Mouse (Mus musculus): ENCODE data around the gene Cdk5. TPM values are rescaled to one million over a fixed set of nuclear protein-coding genes. Genes with fewer than 3 reads are reported as not detected.

The Cdk5 gene
- polyA plus RNA-seq, 1 experiment = 52.3 TPM

DNA sequence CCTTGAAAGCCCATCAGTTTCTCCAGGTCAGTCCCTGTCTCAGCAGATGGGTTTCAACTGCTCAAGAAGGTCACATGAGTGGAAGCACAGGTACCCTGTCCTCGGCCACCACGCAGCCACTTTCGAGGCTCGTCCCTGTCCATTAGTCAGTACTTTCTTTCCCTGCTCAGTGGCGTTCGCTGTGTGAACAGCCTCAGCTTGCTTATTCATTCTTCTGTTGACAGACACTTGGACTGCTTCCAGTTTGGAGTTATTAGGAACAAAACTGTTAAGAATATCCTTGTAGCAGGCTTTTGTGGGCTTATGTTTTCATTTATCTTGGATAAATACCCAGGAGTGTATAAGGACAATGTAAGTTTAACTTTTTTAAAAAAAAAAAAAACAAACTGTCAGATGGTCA lies 49.1 kb downstream of the Cdk5 start:
- no peak for TF ChIP-seq CTCF (IDR thresholded peaks at IDR 0.05; ENCODE audit: control insufficient read depth, insufficient read depth, insufficient replicate concordance, low read depth, low read length)
- no peak for TF ChIP-seq POLR2A (IDR thresholded peaks at IDR 0.05; ENCODE audit: control insufficient read depth, low read depth, low read length)

DNA sequence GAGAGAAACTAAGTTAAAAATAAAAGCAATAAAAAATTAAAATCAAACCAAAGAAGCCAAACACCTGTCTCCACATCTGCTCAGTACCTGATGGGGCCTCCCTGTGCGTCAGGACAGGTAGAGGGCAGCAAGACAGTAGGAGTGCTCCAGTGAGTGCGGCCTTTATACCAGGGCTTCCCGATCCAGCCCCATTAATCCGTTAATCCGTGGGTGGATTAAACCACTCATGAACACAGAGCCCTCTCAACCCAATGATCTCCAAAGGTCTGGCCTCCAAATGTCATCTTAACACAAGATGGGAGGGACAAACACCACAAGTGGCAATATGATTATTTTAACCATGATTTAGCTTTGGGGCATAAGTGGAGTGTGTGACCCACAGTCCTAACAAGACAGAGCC lies 49.5 kb downstream of the Cdk5 start:
- TF ChIP-seq POLR2A (IDR thresholded peaks at IDR 0.05; ENCODE audit: control insufficient read depth, low read depth, low read length) = no peak
- no peaks in the 10 kb centered on the region for H3K4me1 ChIP-seq (ENCODE audit: control insufficient read depth, insufficient read depth, low read length)

More for the DNA sequence above, 49.1 kb downstream of the Cdk5 start:
- Histone ChIP-seq H3K4me1 (ENCODE audit: control insufficient read depth, insufficient read depth, low read length) (no peaks in the 10 kb centered on the region), H3K27ac (ENCODE audit: control insufficient read depth, insufficient read depth, low read depth, low read length) (no peak overlapping the region), H3K36me3 (ENCODE audit: control insufficient read depth, insufficient read depth, low read length) (no peaks in the 10 kb centered on the region), H3K27me3 (ENCODE audit: control insufficient read depth, insufficient read depth, low read length) (no peaks in the 10 kb centered on the region), H3K4me3 (ENCODE audit: control insufficient read depth, low read depth, low read length) (no peak overlapping the region)

GRCm38 (mm10) chr5:24369767-24370166 lies 53.6 kb downstream of the Cdk5 start:
- H3K4me1 ChIP-seq (ENCODE audit: control insufficient read depth, insufficient read depth, low read length) = peaks cover 2% of the 10 kb centered on the region
- TF ChIP-seq CTCF (IDR thresholded peaks at IDR 0.05; ENCODE audit: control insufficient read depth, insufficient read depth, insufficient replicate concordance, low read depth, low read length) (no peak), POLR2A (IDR thresholded peaks at IDR 0.05; ENCODE audit: control insufficient read depth, low read depth, low read length) (no peak)
- H3K27me3 ChIP-seq (ENCODE audit: control insufficient read depth, insufficient read depth, low read length) = no peaks in the 10 kb centered on the region
- no peak overlapping the region for H3K4me3 ChIP-seq (ENCODE audit: control insufficient read depth, low read depth, low read length)
- no peaks in the 10 kb centered on the region for H3K36me3 ChIP-seq (ENCODE audit: control insufficient read depth, insufficient read depth, low read length)
- H3K27ac ChIP-seq (ENCODE audit: control insufficient read depth, insufficient read depth, low read depth, low read length) = no peak overlapping the region

More for the DNA sequence above, 49.5 kb downstream of the Cdk5 start:
- H3K27me3 ChIP-seq (ENCODE audit: control insufficient read depth, insufficient read depth, low read length) = no peaks in the 10 kb centered on the region
- H3K4me3 ChIP-seq (ENCODE audit: control insufficient read depth, low read depth, low read length) = no peak overlapping the region
- no peaks in the 10 kb centered on the region for H3K36me3 ChIP-seq (ENCODE audit: control insufficient read depth, insufficient read depth, low read length)
- no peak overlapping the region for H3K27ac ChIP-seq (ENCODE audit: control insufficient read depth, insufficient read depth, low read depth, low read length)

Other genes starting within 250 kb of the Cdk5 start
- gene Kcnh2, start 71.9 kb downstream of the Cdk5 start, polyA plus RNA-seq (2012; rRNA removed) = 23.6 and 26.2 TPM in 2 replicates
- 1.9 and 2.2 TPM in 2 replicates for gene Nos3, start 58.7 kb downstream of the Cdk5 start, polyA plus RNA-seq (2012; rRNA removed)
- gene Atg9b, start 31.4 kb downstream of the Cdk5 start, polyA plus RNA-seq (2012; rRNA removed) = 1.1 and 1.3 TPM in 2 replicates
- 28.1 and 30.2 TPM in 2 replicates for gene Abcb8, start 29.9 kb downstream of the Cdk5 start, polyA plus RNA-seq (2012; rRNA removed)
- gene Asic3, start 10.1 kb downstream of the Cdk5 start, polyA plus RNA-seq (2012; rRNA removed) = 1.1 and 1.7 TPM in 2 replicates
- gene Slc4a2, start 307 bp upstream of the Cdk5 start, polyA plus RNA-seq (2012; rRNA removed) = 46.4 and 46.9 TPM in 2 replicates
- gene Fastk, start 21.8 kb upstream of the Cdk5 start, polyA plus RNA-seq (2012; rRNA removed) = 243 and 247 TPM in 2 replicates
- gene Tmub1, start 24.3 kb upstream of the Cdk5 start, polyA plus RNA-seq (2012; rRNA removed) = 5.7 and 6.2 TPM in 2 replicates
- gene Agap3, start 28.6 kb upstream of the Cdk5 start, polyA plus RNA-seq (2012; rRNA removed) = 29.5 and 31.0 TPM in 2 replicates
- 0.11 and 0.16 TPM in 2 replicates for gene Gbx1, start 103.7 kb upstream of the Cdk5 start, polyA plus RNA-seq (2012; rRNA removed)
- 0.46 and 0.52 TPM in 2 replicates for gene Asb10, start 117.4 kb upstream of the Cdk5 start, polyA plus RNA-seq (2012; rRNA removed)
- gene 4931409K22Rik, start 133.3 kb upstream of the Cdk5 start, polyA plus RNA-seq (2012; rRNA removed) = 108 and 117 TPM in 2 replicates
- 184 and 194 TPM in 2 replicates for gene Abcf2, start 153.9 kb upstream of the Cdk5 start, polyA plus RNA-seq (2012; rRNA removed)
- 9.1 and 12.4 TPM in 2 replicates for gene Chpf2, start 163.2 kb upstream of the Cdk5 start, polyA plus RNA-seq (2012; rRNA removed)
- 5.0 and 16.5 TPM in 2 replicates for gene Smarcd3, start 200.9 kb upstream of the Cdk5 start, polyA plus RNA-seq (2012; rRNA removed)

Data from testis, adult 2 months (tissue).